Mouse (Mus musculus) liver, embryonic 13.5 days (tissue): Measurements from ENCODE around the gene Gm1110. TPM values are rescaled to one million over a fixed set of nuclear protein-coding genes. Genes with fewer than 3 reads are reported as not detected.
"Not testable (repeated sequence)": the region's sequence is repeated elsewhere in the genome, so short reads cannot be mapped to it uniquely, and the experiment has no call there.

Experiments
- ATAC-seq: fragments of 200-750 bp; cut with Nextera tagmentation; 2 replicates; pipeline ENCODE4 v1.8.0; 2017; ENCODE audit warnings: low read depth, mild to moderate bottlenecking, moderate number of reproducible peaks, moderate library complexity
- DNase-seq: peaks from one replicate; pipeline ENCODE4 v3.0.0; 2022
- H3K27ac ChIP-seq: fragments of 300-500 bp; sonication (generic); 2 replicates; pipeline ENCODE4 v1.5.1; 2015; ENCODE audit warnings: moderate library complexity, mild to moderate bottlenecking, inconsistent platforms
- H3K27me3 ChIP-seq: fragments of 300-500 bp; sonication (generic); 2 replicates; pipeline ENCODE4 v1.6.1; 2015; ENCODE audit warnings: mild to moderate bottlenecking, inconsistent platforms
- H3K36me3 ChIP-seq: fragments of 300-500 bp; sonication (generic); 2 replicates; pipeline ENCODE4 v1.6.1; 2015; ENCODE audit warnings: mild to moderate bottlenecking, inconsistent platforms
- H3K4me1 ChIP-seq: fragments of 300-500 bp; sonication (generic); replicated peaks from 2 replicates; pipeline ENCODE4 v1.6.1; 2015; ENCODE audit warnings: inconsistent platforms
- H3K4me2 ChIP-seq: fragments of 300-500 bp; sonication (generic); 2 replicates; pipeline ENCODE4 v1.6.1; 2015; ENCODE audit warnings: inconsistent platforms, mild to moderate bottlenecking, moderate library complexity
- H3K4me3 ChIP-seq: fragments of 300-500 bp; sonication (generic); replicated peaks from 2 replicates; pipeline ENCODE4 v1.5.1; 2015; ENCODE audit warnings: mild to moderate bottlenecking, inconsistent platforms
- H3K9ac ChIP-seq: fragments of 300-500 bp; sonication (generic); 2 replicates; pipeline ENCODE4 v1.6.1; 2015; ENCODE audit warnings: mild to moderate bottlenecking, inconsistent platforms
- H3K9me3 ChIP-seq: fragments of 300-500 bp; sonication (generic); replicated peaks from 2 replicates; pipeline ENCODE4 v1.6.1; 2016; ENCODE audit warnings: inconsistent platforms
- WGBS: fragments of 180-500 bp; shearing (Covaris S2); methylation state at CpG from one replicate; pipeline ENCODE4 v1.1.7; 2015; ENCODE audit not compliant: insufficient replicate concordance; 5-methylcytosine and 5-hydroxymethylcytosine counted together
- polyA plus RNA-seq: library from polyadenylated mRNA; unstranded; fragments of >200 nt; fragmentation: Nextera tagmentation; extraction: Ambion mirVana; gene quantifications from 2 replicates; pipeline ENCODE4 v1.2.1, GENCODE M21; 2015

Gene Gm1110
- polyA plus RNA-seq: 0.06 TPM in 1 of 2 replicates, not detected in the other

- Histone ChIP-seq H3K27me3 (no peaks in the 10 kb centered on the region), H3K9me3 (no peaks in the 10 kb centered on the region)
- WGBS: 49% methylated on average over 13 of the region's 13 CpGs
These were observed at the start of gene Gm1110 for GRCm38 (mm10) chr9:26922909-26923526. Gene Gm1110, minus strand, starts transcription at chr9:26923111.

GRCm38 (mm10) chr9:26947790-26948189 lies 24.9 kb upstream of the Gm1110 start:
- no peaks in the 10 kb centered on the region for H3K4me1 ChIP-seq
- DNase-seq: no peak
- H3K9me3 ChIP-seq: peaks cover 7% of the 10 kb centered on the region; the same call in 1 of the 2 replicates
- no peak overlapping the region for H3K9ac ChIP-seq
- no peak for ATAC-seq
- no peak overlapping the region for H3K4me2 ChIP-seq
- no peaks in the 10 kb centered on the region for H3K36me3 ChIP-seq
- H3K27me3 ChIP-seq: no peaks in the 10 kb centered on the region
- no peak overlapping the region for H3K27ac ChIP-seq
- WGBS: 56% methylated on average over 2 of the region's 2 CpGs
- H3K4me3 ChIP-seq: no peak overlapping the region

More at GRCm38 (mm10) chr9:26922909-26923526, at the start of gene Gm1110:
- no peaks in the 10 kb centered on the region for H3K36me3 ChIP-seq
- ATAC-seq (no peak), DNase-seq (no peak)
- no peak within 1 kb of the TSS for H3K4me3 ChIP-seq
- no peaks in the 10 kb centered on the region for H3K4me1 ChIP-seq
- H3K4me2 ChIP-seq: no peak within 1 kb of the TSS
- H3K9ac ChIP-seq: no peak within 1 kb of the TSS
- no peak within 1 kb of the TSS for H3K27ac ChIP-seq

- no peak overlapping the region for H3K9ac ChIP-seq
- no peaks in the 10 kb centered on the region for H3K4me1 ChIP-seq
- WGBS: 79% methylated on average over 3 of the region's 3 CpGs
- no peaks in the 10 kb centered on the region for H3K27me3 ChIP-seq
- H3K27ac ChIP-seq: no peak overlapping the region
- no peaks in the 10 kb centered on the region for H3K36me3 ChIP-seq
- DNase-seq: no peak
- ATAC-seq: no peak
- no peak overlapping the region for H3K4me3 ChIP-seq
- no peak overlapping the region for H3K4me2 ChIP-seq
- H3K9me3 ChIP-seq: no peaks in the 10 kb centered on the region
These were observed 1.2 kb upstream of the Gm1110 start for GRCm38 (mm10) chr9:26924146-26924545.

GRCm38 (mm10) chr9:26919778-26920177 lies 3.1 kb downstream of the Gm1110 start:
- ATAC-seq (no peak), DNase-seq (no peak)
- H3K4me2 ChIP-seq: no peak overlapping the region
- WGBS: 77% methylated on average over 2 of the region's 2 CpGs
- H3K4me3 ChIP-seq: no peak overlapping the region
- H3K9ac ChIP-seq: no peak overlapping the region
- H3K27ac ChIP-seq: no peak overlapping the region
- no peaks in the 10 kb centered on the region for H3K27me3 ChIP-seq
- H3K36me3 ChIP-seq: no peaks in the 10 kb centered on the region
- no peaks in the 10 kb centered on the region for H3K9me3 ChIP-seq
- H3K4me1 ChIP-seq: no peaks in the 10 kb centered on the region

GRCm38 (mm10) chr9:26913150-26913549 lies 9.8 kb downstream of the Gm1110 start:
- H3K9ac ChIP-seq: no peak overlapping the region
- no peak overlapping the region for H3K27ac ChIP-seq
- no peaks in the 10 kb centered on the region for H3K9me3 ChIP-seq
- 71% methylated on average over 4 of the region's 4 CpGs for WGBS
- DNase-seq: no peak
- no peak overlapping the region for H3K4me3 ChIP-seq
- no peak overlapping the region for H3K4me2 ChIP-seq
- no peaks in the 10 kb centered on the region for H3K4me1 ChIP-seq
- H3K36me3 ChIP-seq: no peaks in the 10 kb centered on the region
- H3K27me3 ChIP-seq: no peaks in the 10 kb centered on the region
- ATAC-seq: no peak

- DNase-seq (no peak), ATAC-seq (no peak)
- no peaks in the 10 kb centered on the region for H3K36me3 ChIP-seq
- no peaks in the 10 kb centered on the region for H3K4me1 ChIP-seq
- H3K9ac ChIP-seq: no peak overlapping the region
- no peak overlapping the region for H3K4me2 ChIP-seq
- no peak overlapping the region for H3K4me3 ChIP-seq
- 40% methylated on average over 1 of the region's 1 CpGs for WGBS
- no peak overlapping the region for H3K27ac ChIP-seq
- no peaks in the 10 kb centered on the region for H3K9me3 ChIP-seq
- no peaks in the 10 kb centered on the region for H3K27me3 ChIP-seq
These were observed 11.7 kb downstream of the Gm1110 start for GRCm38 (mm10) chr9:26911251-26911650.

GRCm38 (mm10) chr9:26869856-26870255 lies 53.1 kb downstream of the Gm1110 start:
- not testable (repeated sequence) for H3K36me3 ChIP-seq, H3K4me3 ChIP-seq, H3K4me2 ChIP-seq, H3K4me1 ChIP-seq, ATAC-seq, H3K27ac ChIP-seq, H3K9ac ChIP-seq, H3K27me3 ChIP-seq, DNase-seq, H3K9me3 ChIP-seq
- WGBS: 54% methylated on average over 7 of the region's 7 CpGs

- Histone ChIP-seq H3K9ac (no peak within 1 kb of the TSS), H3K36me3 (no peaks in the 10 kb centered on the region), H3K4me3 (no peak within 1 kb of the TSS), H3K27ac (no peak within 1 kb of the TSS), H3K4me2 (no peak within 1 kb of the TSS), H3K4me1 (no peaks in the 10 kb centered on the region), H3K9me3 (no peaks in the 10 kb centered on the region), H3K27me3 (no peaks in the 10 kb centered on the region)
- WGBS: 35% methylated on average over 5 of the region's 5 CpGs
- ATAC-seq (no peak), DNase-seq (no peak)
These were observed 62.2 kb downstream of the Gm1110 start, which contains the start of gene Glb1l3 for GRCm38 (mm10) chr9:26860751-26861150. Gene Glb1l3, minus strand, starts transcription at chr9:26860890.

- ATAC-seq: no peak
- H3K4me3 ChIP-seq: no peak overlapping the region
- no peaks in the 10 kb centered on the region for H3K4me1 ChIP-seq
- WGBS: 52% methylated on average over 3 of the region's 3 CpGs
- H3K9ac ChIP-seq: no peak overlapping the region
- H3K9me3 ChIP-seq: no peaks in the 10 kb centered on the region
- no peak for DNase-seq
- H3K27me3 ChIP-seq: no peaks in the 10 kb centered on the region
- H3K36me3 ChIP-seq: no peaks in the 10 kb centered on the region
- no peak overlapping the region for H3K27ac ChIP-seq
- H3K4me2 ChIP-seq: no peak overlapping the region
These were observed 91.8 kb downstream of the Gm1110 start for GRCm38 (mm10) chr9:26831089-26831488.

Other genes with a start within 250 kb of the Gm1110 start
- 0.03 TPM in 1 of 2 replicates, not detected in the other for gene B3gat1, start 189.4 kb downstream of the Gm1110 start, polyA plus RNA-seq
- gene Glb1l2, start 116.6 kb downstream of the Gm1110 start, polyA plus RNA-seq: 0.06 and 0.10 TPM in 2 replicates
- gene Glb1l3, start 62.2 kb downstream of the Gm1110 start, polyA plus RNA-seq: not detected in 2 replicates
- gene Acad8, start 76.5 kb upstream of the Gm1110 start, polyA plus RNA-seq: 10.3 and 14.2 TPM in 2 replicates
- 72.1 and 74.2 TPM in 2 replicates for gene Thyn1, start 76.6 kb upstream of the Gm1110 start, polyA plus RNA-seq
- 10.2 and 12.2 TPM in 2 replicates for gene Vps26b, start 107.0 kb upstream of the Gm1110 start, polyA plus RNA-seq
- 25.0 and 32.7 TPM in 2 replicates for gene Ncapd3, start 107.1 kb upstream of the Gm1110 start, polyA plus RNA-seq
- 5.7 and 7.1 TPM in 2 replicates for gene Jam3, start 232.3 kb upstream of the Gm1110 start, polyA plus RNA-seq